Mouse (Mus musculus) pancreas, adult 10 weeks (tissue): Measurements from ENCODE around the gene Spns1. TPM values are rescaled to one million over a fixed set of nuclear protein-coding genes. Genes with fewer than 3 reads are reported as not detected.

Source experiments
- polyA plus RNA-seq: library from polyadenylated mRNA; stranded (reverse); fragments of 350-450 nt; fragmentation: Illumina TruSeq; extraction: RNeasy Lipid Tissue Mini Kit (QIAGEN cat#74804); gene quantifications from one replicate; pipeline ENCODE4 v1.2.3, GENCODE M21; 2015; ENCODE audit warnings: low read depth, low replicate concordance; ENCODE audit not compliant: insufficient read depth

The Spns1 gene
- polyA plus RNA-seq, result 21.5 TPM

DNA sequence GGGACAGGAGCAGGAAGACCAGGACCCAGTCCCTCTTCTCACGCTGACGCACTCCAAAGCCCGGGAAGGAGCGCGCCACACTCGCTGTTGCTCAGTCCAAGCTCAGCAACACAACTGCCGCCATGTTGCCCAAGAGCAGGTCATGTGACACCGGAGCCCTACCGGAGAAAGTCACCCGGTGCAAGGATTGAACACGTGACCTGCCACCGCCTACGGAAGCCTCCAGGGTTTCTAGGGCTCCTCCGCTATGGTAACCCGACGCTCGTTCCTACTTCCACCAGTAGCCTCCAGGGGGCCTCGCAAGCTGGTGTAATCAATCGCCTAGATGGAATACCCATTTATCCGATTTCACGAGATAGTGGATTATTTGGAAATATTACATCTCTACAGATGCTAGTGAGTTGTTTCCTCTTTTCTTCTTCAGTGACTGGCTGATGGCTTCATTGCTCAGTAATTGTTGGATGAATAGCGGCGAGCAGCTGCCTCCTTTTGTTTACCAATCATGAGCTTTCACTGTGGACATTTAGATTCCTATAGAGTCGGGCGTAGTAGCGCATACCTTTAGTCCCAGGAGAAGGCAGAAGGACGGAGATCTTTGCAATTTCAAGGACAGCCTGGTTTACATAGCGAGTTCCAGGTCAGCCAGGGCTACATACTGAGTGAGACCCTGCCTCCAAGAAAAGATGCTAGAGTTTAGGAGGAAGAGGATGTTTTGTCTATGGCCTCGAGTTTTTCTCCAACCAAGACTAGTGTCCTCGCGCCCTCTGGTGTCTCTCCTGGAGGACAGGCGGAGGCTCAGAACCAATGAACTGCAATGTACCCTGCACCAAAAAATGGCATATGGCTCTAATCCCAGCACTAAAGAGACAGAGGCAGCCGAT, at the start of gene Spns1:
Spns1 (minus strand) TSS at position 173 of the 881 bp plus-strand sequence.

GRCm38 (mm10) chr7:126414725-126415124, 37.5 kb upstream of the Spns1 start, which contains the start of gene Cd19:
Cd19 (minus strand) TSS chr7:126414889.

GRCm38 (mm10) chr7:126396298-126397119, 19.3 kb upstream of the Spns1 start, which contains the start of gene Nfatc2ip:
Nfatc2ip (minus strand) TSS chr7:126396737.

DNA sequence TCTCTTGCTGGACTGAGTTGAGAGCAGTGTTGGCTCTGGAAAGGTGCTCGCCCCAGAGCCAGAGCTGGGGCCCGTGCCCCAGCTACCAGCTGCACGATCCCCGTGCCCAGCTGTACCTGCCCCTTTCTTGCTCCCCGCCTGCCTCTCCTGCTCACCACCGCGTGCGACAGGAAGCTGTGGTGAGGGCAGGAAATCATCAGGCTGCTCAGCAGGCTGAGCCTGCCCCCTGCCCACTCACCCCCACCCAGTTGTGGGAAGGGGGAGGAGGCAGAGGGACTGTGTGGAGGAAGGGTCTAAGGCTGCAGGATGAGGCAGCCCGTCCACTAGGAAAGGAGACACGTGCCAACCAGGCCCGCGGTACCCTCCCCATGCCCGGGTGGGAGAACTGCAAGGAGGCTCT, 7.9 kb downstream of the Spns1 start, which contains the start of gene Lat:
Lat (minus strand) TSS at position 178 of the 400 bp plus-strand sequence.

Other genes with a start within 250 kb of the Spns1 start
- 24.5 TPM for gene Xpo6, start 176.9 kb downstream of the Spns1 start, polyA plus RNA-seq
- gene Sbk1, start 104.8 kb downstream of the Spns1 start, polyA plus RNA-seq, result 0.83 TPM
- gene Lat, start 7.9 kb downstream of the Spns1 start, polyA plus RNA-seq, result not detected
- gene Nfatc2ip, start 19.3 kb upstream of the Spns1 start, polyA plus RNA-seq, result 1.7 TPM
- gene Cd19, start 37.4 kb upstream of the Spns1 start, polyA plus RNA-seq, result 0.33 TPM
- gene Rabep2, start 51.3 kb upstream of the Spns1 start, polyA plus RNA-seq, result 6.8 TPM
- not detected for gene Atp2a1, start 85.7 kb upstream of the Spns1 start, polyA plus RNA-seq
- gene Sh2b1, start 98.0 kb upstream of the Spns1 start, polyA plus RNA-seq, result 13.6 TPM
- 15.1 TPM for gene Tufm, start 109.9 kb upstream of the Spns1 start, polyA plus RNA-seq
- gene Atxn2l, start 126.0 kb upstream of the Spns1 start, polyA plus RNA-seq, result 32.1 TPM
- gene Eif3c, start 189.0 kb upstream of the Spns1 start, polyA plus RNA-seq, result 22.8 TPM
- gene Apobr, start 207.5 kb upstream of the Spns1 start, polyA plus RNA-seq, result 1.6 TPM
- gene Cln3, start 208.4 kb upstream of the Spns1 start, polyA plus RNA-seq, result 26.6 TPM
- gene Il27, start 217.5 kb upstream of the Spns1 start, polyA plus RNA-seq, result not detected